Mouse (Mus musculus) left cerebral cortex, adult 9 months (tissue): ENCODE measurements at regions not wholly inside any gene's neighbourhood (a gene's known extent, or its start where the extent isn't known, plus 50 kb on each side); places are given as distances from the start of the nearest gene placed in this dataset.

Experiments
- DNase-seq, 2 experiments: peaks; one replicate each; pipeline ENCODE4 v3.0.0; 2022; ENCODE audit warnings: low spot score in 2 of 2

DNA sequence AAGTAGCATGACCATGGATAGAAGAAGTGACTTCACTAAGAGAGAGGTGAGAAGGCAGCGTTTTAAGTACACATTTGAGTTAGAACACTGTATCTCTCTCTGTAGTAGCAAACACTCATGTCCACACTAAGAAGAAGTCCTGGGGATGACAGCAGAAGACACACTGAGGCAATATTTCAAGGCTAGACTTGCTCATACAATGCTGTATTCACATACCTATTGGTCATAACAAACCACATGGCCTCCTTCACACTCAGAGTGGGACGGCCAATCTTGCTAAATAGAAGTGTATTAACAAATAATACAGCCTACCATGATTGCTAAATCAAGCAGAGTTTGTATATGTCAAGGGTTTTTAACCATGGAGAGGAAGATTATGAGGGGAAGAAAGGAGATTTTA lies 252.5 kb upstream of the Kcnj16 start:
- DNase-seq, result no peak

GRCm38 (mm10) chr11:110716369-110716768 lies 251.5 kb upstream of the Kcnj16 start:
- no peak for DNase-seq

DNA sequence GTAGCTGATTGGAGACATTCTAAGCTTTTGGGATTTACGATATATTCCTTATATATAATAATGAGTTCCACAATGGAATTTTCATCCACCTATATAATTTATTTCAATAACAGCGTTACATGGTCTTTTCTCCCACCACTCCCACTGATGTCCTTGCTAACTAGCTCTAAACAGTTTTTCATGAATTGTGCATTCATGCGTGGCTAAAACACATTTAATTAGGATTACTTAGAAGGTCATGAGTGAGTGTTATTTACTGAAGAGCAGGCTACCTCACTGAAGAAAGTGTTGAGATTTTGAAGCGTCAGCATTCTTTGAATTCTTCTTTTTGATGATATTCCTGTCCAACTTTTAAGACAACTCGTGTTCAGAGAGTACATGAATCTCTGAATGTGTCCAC lies 245.1 kb upstream of the Kcnj16 start:
- no peak for DNase-seq

DNA sequence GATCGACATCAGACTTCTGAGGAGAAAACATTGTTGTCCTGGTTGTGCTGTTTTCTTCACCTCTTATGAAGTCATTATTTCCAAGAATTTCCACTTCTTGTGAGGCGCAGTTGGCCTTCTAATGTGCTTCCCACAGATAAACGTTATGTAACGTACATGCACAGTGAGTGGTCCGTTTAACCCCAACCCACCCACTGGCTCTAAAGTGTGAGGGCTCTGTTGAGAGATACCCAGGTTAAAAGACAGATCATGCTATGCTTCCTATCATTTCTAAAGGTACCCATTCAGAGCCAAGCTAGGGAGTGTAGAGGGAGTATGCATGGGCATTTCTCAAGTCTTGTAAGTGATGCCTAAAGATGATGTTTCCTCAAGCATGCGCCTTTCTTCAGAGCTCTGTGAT lies 243.9 kb upstream of the Kcnj16 start:
- DNase-seq, result no peak

DNA sequence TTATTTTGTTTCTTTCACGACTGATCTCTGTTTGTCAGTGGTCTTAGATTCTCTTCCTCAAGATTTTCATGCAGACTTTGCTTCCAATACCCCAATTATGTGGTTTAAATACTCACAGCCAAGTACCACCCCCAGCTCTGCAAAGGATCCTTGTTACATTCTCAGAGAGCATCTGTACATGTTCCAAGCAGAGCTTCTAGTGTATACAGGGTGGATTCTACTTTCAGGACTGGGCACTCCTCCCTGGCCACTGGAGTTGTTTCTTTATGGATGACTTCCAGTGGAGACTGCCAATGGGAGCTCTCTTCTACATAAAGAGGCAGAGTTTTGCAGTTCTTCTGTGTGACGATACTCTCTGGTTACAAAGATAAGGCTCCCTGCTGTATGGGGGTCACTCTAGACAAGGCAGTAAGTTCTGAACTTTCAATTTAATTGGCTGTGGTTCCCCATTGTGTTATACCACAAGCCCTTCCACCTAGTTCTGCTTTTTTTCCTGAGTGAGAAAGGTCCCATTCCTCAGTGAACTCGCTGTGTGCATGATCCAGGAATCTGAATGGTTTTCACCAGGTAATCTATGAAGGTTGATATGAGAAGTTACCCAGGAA lies 240.4 kb upstream of the Kcnj16 start:
- no peak for DNase-seq

- no peak for DNase-seq
Observed at GRCm38 (mm10) chr11:110731510-110731909, 236.3 kb upstream of the Kcnj16 start.

DNA sequence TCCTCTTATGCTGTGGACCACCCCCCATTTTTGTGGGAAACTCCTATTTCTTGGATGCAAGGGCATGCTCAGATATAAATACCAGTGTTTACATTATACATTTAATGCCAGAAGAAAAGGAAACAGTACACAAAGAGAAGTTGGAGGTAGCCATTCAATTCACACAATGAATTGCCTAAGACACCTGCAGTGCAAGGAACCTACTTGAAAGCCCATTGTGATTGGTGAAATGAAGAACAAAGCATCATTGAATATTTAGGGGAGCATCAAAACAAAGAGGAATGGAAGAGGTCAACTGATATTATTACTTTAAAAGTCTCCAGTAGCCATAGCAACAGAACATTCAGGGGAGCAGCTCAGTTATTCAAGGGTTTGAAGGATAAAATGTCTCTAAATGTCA lies 193.7 kb upstream of the Kcnj16 start:
- no peak for DNase-seq

- no peak for DNase-seq
Observed at GRCm38 (mm10) chr11:110781492-110782276, 186.1 kb upstream of the Kcnj16 start.

- DNase-seq, result no peak
Observed at GRCm38 (mm10) chr11:110789537-110789936, 178.3 kb upstream of the Kcnj16 start.

DNA sequence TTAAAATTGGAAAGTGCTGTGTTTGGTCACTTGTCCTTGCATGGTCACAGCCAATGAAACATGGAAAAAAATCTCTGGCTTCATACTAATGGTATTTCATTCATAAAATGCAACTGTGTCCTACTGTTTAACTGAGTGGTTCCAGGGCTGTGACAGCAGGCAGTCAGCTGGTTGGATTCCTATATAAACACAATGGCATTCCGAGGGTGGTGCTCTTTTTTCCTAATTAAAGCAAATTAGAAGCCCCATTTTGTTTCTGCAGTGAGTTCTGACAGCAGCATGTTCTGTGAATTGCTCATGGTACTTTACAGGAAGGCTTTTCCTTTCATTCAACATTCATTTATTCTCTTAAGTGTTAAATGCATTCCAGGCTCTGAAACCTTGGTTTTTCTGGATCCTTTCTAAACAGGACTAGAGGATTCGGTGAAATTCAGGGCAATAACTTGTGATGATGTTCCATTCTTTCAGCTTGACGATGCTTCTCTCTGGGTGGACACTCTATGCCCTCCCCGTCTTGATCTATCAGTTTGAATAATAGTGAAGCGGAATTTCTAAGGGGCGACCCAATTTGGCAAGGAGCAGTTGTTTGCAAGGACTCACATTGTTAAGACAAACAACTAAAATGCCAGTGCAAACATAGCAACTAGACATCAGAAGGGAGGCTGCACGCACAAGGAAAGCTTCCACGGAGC lies 167.8 kb upstream of the Kcnj16 start:
- DNase-seq, result no peak

DNA sequence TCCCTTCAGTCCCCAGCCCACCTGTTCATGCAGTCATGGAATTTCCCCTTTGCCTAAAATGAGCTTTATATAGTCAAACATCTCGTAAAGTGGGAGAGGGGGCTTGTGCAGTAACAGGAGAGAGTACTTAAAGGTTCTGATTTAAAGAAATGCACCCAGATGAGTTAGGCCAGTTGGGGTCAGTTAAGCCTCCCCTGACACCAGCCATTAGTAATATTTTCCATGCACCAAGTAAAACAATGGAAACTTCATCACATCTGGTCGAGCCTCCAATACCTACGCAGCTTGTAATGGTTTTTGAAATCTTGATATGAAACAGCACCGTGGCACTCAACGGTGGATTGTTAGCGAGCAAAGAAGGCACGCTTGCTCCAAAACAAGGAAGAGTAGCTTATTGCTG lies 165.8 kb upstream of the Kcnj16 start:
- DNase-seq, result no peak

DNA sequence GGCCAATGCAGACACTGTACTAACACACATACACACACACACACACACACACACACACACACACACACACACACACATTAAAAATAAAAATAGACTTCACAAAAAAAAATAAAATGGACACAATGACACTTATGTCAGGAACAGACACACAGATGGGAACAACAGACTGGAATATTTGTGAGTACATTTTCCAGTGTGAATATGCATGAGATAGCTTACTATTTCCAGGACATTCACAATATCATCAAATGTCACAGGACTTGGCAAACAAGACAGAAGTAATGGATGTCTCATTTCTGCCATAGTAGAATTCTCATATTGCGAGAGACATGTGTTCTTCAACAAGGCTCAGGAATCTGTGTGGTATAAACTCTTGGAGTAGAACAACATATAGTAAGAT lies 163.8 kb upstream of the Kcnj16 start:
- no peak for DNase-seq

DNA sequence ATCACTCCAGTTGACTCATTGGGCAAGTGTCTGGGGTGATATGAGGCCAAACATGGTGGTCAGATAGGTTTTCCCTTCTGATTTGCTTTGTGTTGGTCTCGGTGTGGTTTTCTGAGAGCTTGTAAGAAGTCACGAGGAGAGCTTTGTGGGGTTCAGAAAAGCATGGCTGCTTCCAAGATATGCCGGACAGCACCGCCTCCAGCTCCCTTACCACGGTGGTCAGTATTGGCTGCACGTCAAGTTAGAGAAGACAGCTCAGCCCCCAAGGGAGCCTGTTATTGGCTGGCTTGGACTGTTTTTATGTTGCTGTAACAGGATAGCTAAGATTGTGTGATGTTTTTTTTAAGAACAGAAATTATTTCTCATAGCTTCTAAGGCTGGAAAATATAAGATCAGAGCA lies 154.7 kb upstream of the Kcnj16 start:
- DNase-seq, result no peak

DNA sequence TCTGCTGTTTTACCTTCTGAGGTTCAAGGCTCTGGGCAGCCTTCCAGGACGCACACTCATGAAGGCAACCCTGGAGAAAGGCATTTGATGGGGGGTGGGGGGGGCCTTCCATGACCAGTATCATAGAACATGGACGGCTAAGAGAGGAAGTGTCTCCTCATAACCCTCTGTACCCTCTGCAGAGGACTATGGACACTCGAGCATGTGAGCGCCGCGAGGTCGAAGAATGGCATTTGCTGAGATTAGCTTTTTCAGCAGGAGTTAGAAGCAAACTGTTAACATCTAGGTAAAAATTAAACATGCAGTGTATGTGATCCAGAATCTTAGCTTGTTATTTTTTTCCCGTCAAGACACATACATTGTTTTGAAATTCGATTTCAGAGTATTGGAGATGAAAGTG lies 153.1 kb upstream of the Kcnj16 start:
- DNase-seq, result no peak

GRCm38 (mm10) chr11:110815206-110815605 lies 152.6 kb upstream of the Kcnj16 start:
- no peak for DNase-seq

GRCm38 (mm10) chr11:110828584-110828983 lies 139.2 kb upstream of the Kcnj16 start:
- no peak for DNase-seq

DNA sequence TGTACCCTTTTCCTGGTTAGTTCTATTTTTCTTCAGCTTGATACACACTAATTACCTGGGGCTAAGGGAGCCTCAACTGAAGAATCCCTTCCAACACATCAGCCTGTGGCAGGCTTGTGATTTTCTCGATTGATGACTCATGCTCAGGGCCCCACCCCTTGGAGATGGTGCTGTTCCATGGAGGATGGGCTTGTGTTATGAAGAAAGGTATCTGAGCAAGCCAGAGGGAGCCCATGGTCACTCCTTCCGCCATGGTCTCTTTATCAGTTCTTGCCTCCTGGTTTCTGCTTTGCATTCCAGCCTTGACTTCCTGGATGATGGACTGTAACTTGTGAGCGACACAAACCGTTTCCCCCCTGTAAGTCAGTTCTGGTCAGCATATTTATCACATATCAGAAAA lies 131.1 kb upstream of the Kcnj16 start:
- no peak for DNase-seq

- no peak for DNase-seq
Observed at GRCm38 (mm10) chr11:110839316-110839715, 128.5 kb upstream of the Kcnj16 start.

- no peak for DNase-seq
Observed at GRCm38 (mm10) chr11:110868319-110868718, 99.5 kb upstream of the Kcnj16 start.

GRCm38 (mm10) chr11:110870133-110870532 lies 97.7 kb upstream of the Kcnj16 start:
- no peak for DNase-seq

DNA sequence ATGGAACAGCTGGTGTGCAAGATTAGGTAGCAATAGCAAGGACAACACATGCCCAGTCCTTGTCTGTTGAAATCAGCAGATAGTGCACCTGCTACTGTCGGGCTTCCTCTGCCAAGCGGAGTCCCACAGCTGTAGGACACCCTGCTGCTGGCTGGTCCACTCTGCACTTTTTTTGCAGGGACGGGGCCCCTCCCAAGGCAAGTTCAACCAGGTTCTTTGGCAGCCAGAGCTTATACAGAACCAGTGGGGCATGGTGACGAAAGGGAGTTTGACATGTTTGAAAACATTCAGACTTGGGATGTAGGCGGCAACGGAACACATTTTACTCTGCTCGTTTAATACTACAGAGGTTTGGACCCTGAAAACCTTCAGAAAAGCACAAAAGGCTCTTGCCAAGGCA lies 93.2 kb upstream of the Kcnj16 start:
- no peak for DNase-seq

DNA sequence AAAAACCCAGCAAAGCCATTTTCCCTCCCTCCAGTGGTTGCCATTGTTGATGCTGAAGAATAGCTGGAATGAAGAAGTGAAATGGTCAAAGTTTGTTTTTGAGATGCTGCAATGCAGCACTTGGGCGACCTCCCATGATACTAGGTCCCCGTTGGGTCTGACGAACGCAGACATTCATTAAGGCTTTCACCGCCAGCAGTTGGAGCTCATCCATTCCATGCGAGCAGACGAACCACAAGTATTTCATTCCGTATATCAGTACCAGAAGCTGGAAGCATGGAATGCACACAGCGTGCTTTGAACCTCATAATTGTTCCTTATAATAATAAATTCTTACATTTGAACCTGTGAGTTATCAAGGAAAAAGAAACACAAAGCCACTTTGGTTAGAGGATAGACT lies 86.9 kb upstream of the Kcnj16 start:
- no peak for DNase-seq
